Mouse (Mus musculus) G1E (cell line): ENCODE measurements around the gene Amdhd2. TPM values are rescaled to one million over a fixed set of nuclear protein-coding genes. Genes with fewer than 3 reads are reported as not detected.
"Not testable (repeated sequence)": the region's sequence is repeated elsewhere in the genome, so short reads cannot be mapped to it uniquely, and the experiment has no call there.

Experiments
- ATAC-seq: 2 replicates; pipeline ENCODE4 v1.8.0; 2016; ENCODE audit warnings: mild to moderate bottlenecking; ENCODE audit not compliant: insufficient number of reproducible peaks, poor library complexity, low FRiP score, severe bottlenecking; ENCODE audit errors: extremely low read depth
- DNase-seq: peaks from one replicate; pipeline ENCODE4 v3.0.0; 2012; ENCODE audit warnings: low spot score
- H3K27me3 ChIP-seq: 2 replicates; pipeline ENCODE4 v1.6.1; 2012; ENCODE audit warnings: mild to moderate bottlenecking, low read length, inconsistent platforms; ENCODE audit not compliant: insufficient read depth
- H3K36me3 ChIP-seq: replicated peaks from 2 replicates; pipeline ENCODE3; 2012; ENCODE audit warnings: mild to moderate bottlenecking, inconsistent platforms
- H3K4me1 ChIP-seq: 2 replicates; pipeline ENCODE4 v1.6.1; 2012; ENCODE audit warnings: low read depth, low read length, inconsistent platforms, mixed read lengths; ENCODE audit not compliant: insufficient read depth
- H3K4me3 ChIP-seq: 2 replicates; pipeline ENCODE4 v1.5.1; 2012; ENCODE audit warnings: low read depth, mild to moderate bottlenecking, inconsistent platforms, low read length, moderate library complexity, mixed read lengths
- H3K9me3 ChIP-seq: replicated peaks from 2 replicates; pipeline ENCODE4 v1.6.1; 2012; ENCODE audit warnings: inconsistent platforms
- CTCF ChIP-seq: IDR thresholded peaks from 2 replicates; pipeline ENCODE4 v1.5.1; 2012; ENCODE audit warnings: low read depth, low read length, inconsistent platforms, mixed read lengths
- GATA1 ChIP-seq: IDR thresholded peaks from 2 replicates; pipeline ENCODE4 v1.6.1; 2012; ENCODE audit warnings: borderline replicate concordance, low read length, inconsistent platforms, mixed read lengths
- GATA2 ChIP-seq: IDR thresholded peaks from 2 replicates; pipeline ENCODE4 v1.6.1; 2012; ENCODE audit warnings: low read depth, low read length, inconsistent platforms, borderline replicate concordance
- POLR2AphosphoS5 ChIP-seq: IDR thresholded peaks from 2 replicates; pipeline ENCODE4 v1.6.1; 2012; ENCODE audit warnings: low read depth, low read length, inconsistent platforms; ENCODE audit not compliant: insufficient replicate concordance
- TAL1 ChIP-seq: conservative IDR thresholded peaks from 2 replicates; pipeline ENCODE4 v1.6.1; 2012; ENCODE audit warnings: low read depth, low read length, inconsistent platforms, mixed read lengths
- polyA plus RNA-seq: library from polyadenylated mRNA; stranded (reverse); fragments of >175 nt; gene quantifications from 2 replicates; pipeline ENCODE4 v1.2.3, GENCODE M21; 2012
- total RNA-seq, 2 experiments: library from RNA; stranded (forward) in 1 of 2; stranded (reverse) in 1 of 2; fragments of 200-1000 nt in 1 of 2; fragments of >200 nt in 1 of 2; fragmentation: Nextera tagmentation in 1 of 2; gene quantifications; 2 replicates each; pipeline ENCODE4 v1.2.3; 2014 to 2017

Gene Amdhd2
- total and polyA plus RNA-seq, 3 experiments, result 18.7 to 60.2 (median 44.1) TPM

- ATAC-seq (no peak), DNase-seq (no peak)
- Histone ChIP-seq H3K4me3 (no peak overlapping the region), H3K36me3 (peaks cover 38% of the 10 kb centered on the region), H3K9me3 (no peaks in the 10 kb centered on the region), H3K4me1 (peaks cover 56% of the 10 kb centered on the region), H3K27me3 (no peaks in the 10 kb centered on the region)
- TF ChIP-seq GATA2, result no peak
- TF ChIP-seq GATA1, result no peak
- no peak for TF ChIP-seq TAL1
- no peak for TF ChIP-seq POLR2AphosphoS5
- TF ChIP-seq CTCF, result no peak
These were observed 24.3 kb downstream of the Amdhd2 start for GRCm38 (mm10) chr17:24139256-24139655.

- Histone ChIP-seq H3K9me3 (no peaks in the 10 kb centered on the region), H3K27me3 (no peaks in the 10 kb centered on the region), H3K4me3 (no peak overlapping the region), H3K36me3 (peaks cover 44% of the 10 kb centered on the region), H3K4me1 (peaks cover 62% of the 10 kb centered on the region)
- no peak for TF ChIP-seq TAL1
- TF ChIP-seq GATA2, result no peak
- TF ChIP-seq CTCF, result no peak
- ATAC-seq (no peak), DNase-seq (no peak)
These were observed 26.2 kb downstream of the Amdhd2 start for GRCm38 (mm10) chr17:24137226-24137880.

DNA sequence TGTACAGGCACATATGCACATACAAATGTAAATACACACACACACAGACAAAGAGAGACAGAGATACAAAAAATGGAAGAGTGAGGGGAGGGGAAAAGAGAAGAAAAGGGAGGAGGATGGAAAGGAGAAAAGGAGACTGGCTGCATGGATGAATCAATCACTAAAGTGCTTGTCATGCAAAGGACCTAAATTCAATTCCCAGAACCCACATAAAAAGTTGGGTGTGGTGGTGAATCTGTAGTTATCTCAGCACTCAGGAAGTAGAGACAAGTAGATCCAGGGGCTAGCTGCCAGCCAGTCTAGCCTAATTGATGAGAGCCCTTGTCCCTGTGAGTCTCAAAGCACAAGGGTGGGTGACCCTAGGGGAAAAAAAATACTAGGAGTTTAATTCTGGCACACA is 29.5 kb downstream of the Amdhd2 start:
- DNase-seq (no peak), ATAC-seq (peak; percentile 28; the same call in 1 of the 2 replicates)
- Histone ChIP-seq H3K36me3 (peaks cover 56% of the 10 kb centered on the region), H3K27me3 (no peaks in the 10 kb centered on the region), H3K4me1 (peaks cover 53% of the 10 kb centered on the region), H3K4me3 (no peak overlapping the region), H3K9me3 (no peaks in the 10 kb centered on the region)
- TF ChIP-seq GATA2, result no peak
- no peak for TF ChIP-seq POLR2AphosphoS5
- TF ChIP-seq GATA1, result no peak
- no peak for TF ChIP-seq CTCF
- no peak for TF ChIP-seq TAL1

DNA sequence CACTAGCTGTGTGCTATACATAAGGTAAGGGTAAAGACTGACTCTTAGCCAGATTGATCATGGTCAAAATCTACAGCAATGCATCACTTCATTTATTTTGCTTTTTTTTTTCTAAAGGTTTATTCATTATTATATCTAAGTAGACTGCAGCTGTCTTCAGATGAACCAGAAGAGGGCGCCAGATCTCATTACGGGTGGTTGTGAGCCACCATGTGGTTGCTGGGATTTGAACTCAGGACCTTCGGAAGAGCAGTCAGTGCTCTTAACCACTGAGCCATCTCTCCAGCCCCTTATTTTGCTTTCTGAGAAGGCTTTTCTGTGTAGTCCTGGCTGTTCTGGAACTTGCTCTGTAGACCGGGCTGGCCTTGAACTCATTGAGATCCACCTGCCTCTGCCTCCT is 30.6 kb downstream of the Amdhd2 start:
- peaks cover 44% of the 10 kb centered on the region for H3K4me1 ChIP-seq
- H3K4me3 ChIP-seq, H3K9me3 ChIP-seq, DNase-seq, H3K27me3 ChIP-seq, ATAC-seq: not testable (repeated sequence)
- H3K36me3 ChIP-seq, result peaks cover 47% of the 10 kb centered on the region

GRCm38 (mm10) chr17:24131570-24131969 is 32.0 kb downstream of the Amdhd2 start:
- Histone ChIP-seq H3K27me3 (no peaks in the 10 kb centered on the region), H3K9me3 (no peaks in the 10 kb centered on the region), H3K4me3 (no peak overlapping the region), H3K36me3 (peaks cover 42% of the 10 kb centered on the region), H3K4me1 (peaks cover 47% of the 10 kb centered on the region)
- ATAC-seq, result no peak
- no peak for DNase-seq
- TF ChIP-seq TAL1 (no peak), POLR2AphosphoS5 (no peak), GATA2 (no peak), CTCF (no peak), GATA1 (no peak)

DNA sequence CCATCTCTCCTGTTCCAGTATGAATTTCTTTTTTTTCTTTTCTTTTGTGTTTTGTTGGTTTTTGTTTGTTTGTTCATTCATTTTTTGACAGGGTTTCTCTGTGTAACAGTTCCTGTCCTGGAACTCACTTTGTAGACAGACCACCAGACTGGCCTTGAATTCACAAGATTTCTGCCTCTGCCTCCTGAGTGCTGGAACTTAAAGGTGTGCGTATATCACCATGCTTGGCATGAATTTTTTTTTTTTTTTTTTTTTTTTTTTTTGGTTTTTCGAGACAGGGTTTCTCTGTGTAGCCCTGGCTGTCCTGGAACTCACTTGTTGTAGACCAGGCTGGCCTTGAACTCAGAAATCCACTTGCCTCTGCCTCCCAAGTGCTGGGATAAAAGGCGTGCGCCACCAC is 34.3 kb downstream of the Amdhd2 start:
- H3K4me1 ChIP-seq, result peaks cover 42% of the 10 kb centered on the region
- not testable (repeated sequence) for DNase-seq, ATAC-seq, H3K27me3 ChIP-seq, H3K4me3 ChIP-seq, H3K9me3 ChIP-seq
- peaks cover 38% of the 10 kb centered on the region for H3K36me3 ChIP-seq

DNA sequence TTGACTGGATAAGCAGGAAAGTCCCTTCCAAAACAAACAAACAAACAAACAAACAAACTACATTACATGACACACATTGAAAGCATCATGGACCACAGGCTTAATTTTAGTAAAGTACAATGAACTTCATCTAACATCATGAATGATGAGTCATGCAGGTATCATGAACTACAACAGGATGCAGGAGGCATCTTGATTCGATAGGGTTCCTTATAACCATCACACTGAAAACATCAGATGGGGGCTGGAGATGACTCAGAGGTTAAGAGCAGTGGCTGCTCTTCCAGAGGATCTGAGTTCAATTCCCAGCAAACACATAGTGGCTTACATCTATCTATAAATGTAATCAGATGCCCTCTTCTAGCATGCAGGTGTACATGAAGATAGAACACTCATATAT is 36.0 kb downstream of the Amdhd2 start:
- Histone ChIP-seq H3K4me3 (no peak overlapping the region), H3K9me3 (no peaks in the 10 kb centered on the region), H3K36me3 (peaks cover 35% of the 10 kb centered on the region), H3K4me1 (peaks cover 31% of the 10 kb centered on the region), H3K27me3 (no peaks in the 10 kb centered on the region)
- DNase-seq (no peak), ATAC-seq (no peak)
- no peak for TF ChIP-seq GATA2
- no peak for TF ChIP-seq CTCF
- TF ChIP-seq GATA1, result no peak
- no peak for TF ChIP-seq TAL1
- no peak for TF ChIP-seq POLR2AphosphoS5
